Mouse (Mus musculus): ENCODE measurements around the gene Gm1123.

DNA sequence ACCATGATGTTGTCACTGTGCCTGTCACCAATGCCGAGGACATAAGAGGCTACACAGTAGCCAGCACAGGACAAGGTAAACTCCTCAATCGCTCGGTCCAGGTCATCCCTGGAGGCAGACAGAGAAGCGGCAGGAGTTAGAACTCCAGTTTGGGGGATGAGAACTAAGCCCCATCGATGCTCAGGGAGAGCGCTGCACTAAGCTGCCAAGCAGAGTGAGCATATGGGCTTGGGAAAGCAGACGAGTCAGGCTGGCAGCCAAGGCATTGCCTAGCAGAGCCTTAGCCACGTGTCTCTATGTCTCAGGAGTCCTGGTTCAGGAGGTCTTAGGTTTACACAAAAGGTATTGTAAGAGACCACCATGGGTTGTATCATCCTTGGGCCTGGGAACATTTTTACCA, 9.2 kb upstream of the Gm1123 start:
- TF ChIP-seq CTCF (IDR thresholded peaks at IDR 0.05; ENCODE audit: extremely low read depth, insufficient read depth, low read length) (no peak), POLR2A (IDR thresholded peaks at IDR 0.05; ENCODE audit: extremely low read depth, insufficient read depth, low read length) (no peak)

Data from cortical plate, adult 2 months (tissue).